Mouse (Mus musculus) urinary bladder, postnatal 25 days (tissue): ENCODE measurements around the gene Sorcs3.

Experiments used
- DNase-seq: peaks from one replicate; pipeline ENCODE4 v3.0.0; 2022; ENCODE audit warnings: low spot score

Sorcs3 gene

GRCm38 (mm10) chr19:48205929-48206814, at the start of gene Sorcs3:
TSS of gene Sorcs3 (plus strand) at chr19:48206025.
- no peak for DNase-seq

- DNase-seq: no peak
Observed at GRCm38 (mm10) chr19:48165341-48165740, 40.5 kb upstream of the Sorcs3 start.

DNA sequence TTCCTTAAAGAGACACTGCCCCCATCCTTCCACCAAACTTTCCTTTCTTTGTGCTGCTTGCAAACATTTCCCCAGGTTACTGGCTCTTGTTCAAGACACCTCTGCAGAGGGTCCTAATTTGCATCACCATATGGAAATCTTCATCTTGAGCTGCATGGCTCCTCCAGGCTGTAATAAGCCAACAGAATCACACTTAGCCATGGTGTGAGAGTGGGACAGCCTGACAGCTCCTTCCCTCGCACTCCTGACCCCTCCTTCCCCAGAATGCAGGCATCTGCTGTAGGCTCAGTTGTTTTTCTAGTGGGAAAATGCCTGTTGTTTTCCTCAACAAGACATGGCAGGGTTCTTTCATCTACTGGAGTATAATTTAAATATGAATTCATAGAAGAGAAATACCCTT, 38.7 kb upstream of the Sorcs3 start:
- DNase-seq: no peak

DNA sequence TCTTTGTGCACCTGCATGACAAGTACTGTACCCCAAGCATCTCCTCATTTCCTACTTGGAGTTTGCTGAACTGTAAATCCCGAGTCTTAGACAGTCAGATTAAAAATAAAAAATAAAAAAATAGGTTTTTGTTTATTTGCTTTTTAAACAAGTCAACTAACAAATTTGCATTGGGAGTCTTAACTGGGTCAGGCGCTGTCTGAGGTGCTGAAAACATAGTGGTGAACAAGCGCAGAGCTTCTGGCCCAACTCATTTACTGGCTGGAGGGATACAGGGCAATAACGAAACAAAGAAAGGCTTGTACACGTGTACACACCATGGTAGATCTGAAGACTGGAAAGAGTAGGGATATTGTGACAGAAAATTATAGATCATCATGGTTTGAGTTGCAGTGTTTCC, 37.5 kb upstream of the Sorcs3 start:
- no peak for DNase-seq

DNA sequence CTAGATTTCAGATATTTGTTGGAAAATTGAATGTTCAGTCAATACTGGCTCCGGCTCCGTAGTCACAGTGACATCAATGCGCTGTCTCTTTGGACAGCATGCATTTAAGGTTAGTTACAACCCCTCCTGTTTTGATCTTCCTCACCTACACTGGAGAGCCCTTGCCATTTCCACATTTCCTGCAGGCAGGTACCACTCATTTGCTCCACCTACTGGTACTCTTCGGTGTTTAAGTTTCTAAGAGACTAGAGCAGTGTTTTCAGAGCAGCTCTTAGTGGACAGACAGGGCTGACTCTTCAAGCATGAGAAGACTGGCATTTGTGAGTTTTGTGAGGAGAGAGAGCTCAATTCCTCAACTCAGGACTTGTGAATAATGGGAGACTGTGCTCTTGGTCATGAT, 31.1 kb upstream of the Sorcs3 start:
- no peak for DNase-seq

GRCm38 (mm10) chr19:48203928-48204470, 1.8 kb upstream of the Sorcs3 start:
- peak; percentile 14 for DNase-seq

- no peak for DNase-seq
Observed at GRCm38 (mm10) chr19:48204476-48204875, 1.3 kb upstream of the Sorcs3 start.

GRCm38 (mm10) chr19:48204892-48205761, 698 bp upstream of the Sorcs3 start:
- no peak for DNase-seq

DNA sequence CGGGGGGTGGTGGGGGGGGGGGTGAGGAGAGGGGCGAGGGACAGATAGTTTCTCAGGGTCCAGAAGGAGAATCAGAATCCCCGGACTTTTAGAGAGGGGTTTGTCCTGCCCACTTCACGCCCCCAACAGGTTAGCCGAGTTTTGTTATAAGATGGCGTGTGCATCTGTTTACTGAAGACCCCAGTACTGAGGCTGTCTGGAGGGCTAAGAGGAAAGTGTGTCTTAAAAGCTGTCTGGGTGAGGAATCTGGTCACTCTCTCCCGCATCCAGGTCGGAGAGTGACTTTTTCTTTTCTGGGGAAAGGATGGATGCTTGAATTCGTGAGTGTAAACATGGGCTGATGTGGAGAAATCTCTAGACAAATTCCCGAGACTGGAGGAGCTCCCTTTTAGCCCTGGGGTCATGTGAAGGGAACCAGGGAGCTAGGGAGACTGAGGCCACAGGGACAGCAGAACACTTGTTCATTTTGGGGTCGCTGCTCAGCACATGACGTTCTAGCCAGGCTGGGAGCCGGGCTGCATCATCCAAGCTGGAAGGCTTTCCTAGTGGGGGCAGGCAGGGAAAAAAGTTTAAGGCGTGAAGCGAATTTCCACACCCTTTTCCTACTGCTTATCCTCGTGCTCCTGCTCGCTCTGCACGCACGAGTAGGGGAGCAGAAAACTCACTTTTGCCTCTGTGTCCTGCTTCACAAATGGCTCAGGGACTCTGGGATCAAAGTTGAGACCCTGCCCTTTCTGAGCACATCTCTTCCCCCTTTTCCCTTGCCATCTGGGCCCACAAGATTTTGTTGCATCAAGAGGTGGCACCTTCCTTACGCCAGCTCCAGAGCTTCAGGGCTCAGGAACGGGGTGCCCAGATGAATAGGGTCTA, 1.3 kb downstream of the Sorcs3 start:
- DNase-seq: no peak

DNA sequence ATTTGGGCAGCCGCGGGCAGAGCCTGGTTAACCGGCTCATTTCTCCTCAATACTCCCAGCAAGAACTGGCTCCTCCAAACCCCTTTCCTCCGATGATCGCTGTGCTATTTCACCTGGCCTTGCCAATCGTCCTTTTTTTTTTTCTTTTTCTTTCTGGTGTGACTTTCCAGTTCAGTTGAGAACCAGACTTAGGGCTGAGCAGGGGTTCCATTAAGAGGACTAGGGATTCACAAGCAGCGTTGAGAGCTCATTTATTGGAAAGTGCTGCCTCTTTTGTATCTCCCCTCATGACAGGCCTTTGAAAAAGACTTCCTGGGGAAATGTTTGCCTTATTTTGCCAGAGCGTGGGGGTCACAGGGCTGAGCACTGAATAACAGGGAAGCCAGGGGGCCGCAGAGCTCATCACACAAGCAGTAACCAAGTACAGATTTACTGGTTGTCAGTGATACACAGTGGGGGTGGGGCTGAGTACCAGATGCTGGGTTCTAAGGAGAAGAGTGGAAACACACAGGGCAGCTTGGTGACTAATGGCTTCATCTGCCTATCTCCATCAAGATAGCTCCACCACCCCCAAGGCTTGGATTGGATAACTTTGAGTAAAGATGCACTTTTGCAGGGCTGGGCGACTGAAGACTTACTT, 2.0 kb downstream of the Sorcs3 start:
- DNase-seq: no peak

DNA sequence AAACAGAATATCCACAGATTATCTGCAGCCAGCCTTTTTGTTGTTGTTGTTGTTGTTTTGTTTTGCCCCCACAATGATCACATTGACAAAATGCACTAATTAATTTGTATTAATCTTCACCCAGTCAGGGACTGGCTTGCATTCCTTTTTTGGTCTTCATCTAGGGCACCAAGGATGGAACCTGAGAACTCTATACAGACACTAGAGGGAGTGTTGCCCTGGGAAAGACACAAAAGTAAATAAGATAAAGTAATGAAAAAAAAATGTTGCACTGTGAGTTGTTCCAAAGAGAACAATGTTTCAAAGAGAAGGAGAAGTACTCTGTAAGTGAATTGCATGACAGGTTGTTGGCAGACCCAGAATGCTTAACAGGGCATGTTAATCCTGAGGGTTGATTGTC, 9.6 kb downstream of the Sorcs3 start:
- DNase-seq: no peak

DNA sequence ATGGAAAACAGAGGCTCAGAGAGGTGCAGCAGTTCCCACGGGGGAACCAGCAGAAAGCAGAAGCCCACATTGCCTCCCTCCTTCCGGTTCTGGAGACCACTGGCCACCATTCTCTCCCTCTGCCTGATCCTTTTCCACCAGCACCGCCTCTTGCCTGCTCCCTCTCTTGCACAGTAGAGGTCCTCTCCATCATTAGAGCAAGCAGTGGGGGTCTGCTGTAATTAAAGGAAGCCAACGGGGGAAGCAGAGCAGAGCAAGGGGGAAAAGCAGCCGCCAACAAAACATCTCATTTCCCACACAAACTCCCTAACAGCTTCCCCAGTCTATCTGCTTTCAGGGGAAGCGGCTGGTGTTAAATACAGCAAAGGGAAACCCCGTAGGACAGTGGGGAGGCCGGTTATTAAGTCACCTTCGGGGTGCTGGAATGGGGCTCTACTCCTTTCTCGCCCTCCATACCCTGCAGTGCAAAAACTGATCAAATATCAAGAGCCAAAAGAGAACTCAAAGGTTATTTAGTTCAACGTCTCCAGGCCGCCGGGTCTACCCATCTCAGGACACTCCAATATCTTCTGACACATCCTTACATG, 32.1 kb downstream of the Sorcs3 start:
- no peak for DNase-seq

DNA sequence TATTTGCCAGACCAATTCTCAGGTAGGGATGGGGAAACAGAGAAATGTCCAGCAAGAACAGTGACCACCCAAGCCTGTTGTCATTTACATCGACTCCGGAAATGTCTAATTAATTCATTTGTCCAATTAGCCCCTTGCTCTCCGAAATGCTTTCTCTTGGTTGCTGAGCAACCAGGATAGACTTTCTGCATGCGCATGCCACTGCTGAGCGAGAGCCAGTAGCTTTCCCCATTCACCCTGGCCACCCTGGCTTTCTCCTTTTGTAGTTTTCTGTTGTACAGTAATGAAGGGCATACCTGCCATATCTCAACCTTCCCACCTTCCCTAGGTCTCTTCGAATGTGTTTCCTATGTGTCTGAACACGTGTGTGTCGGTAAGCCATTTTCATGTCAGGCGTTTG, 32.6 kb downstream of the Sorcs3 start:
- DNase-seq: no peak

GRCm38 (mm10) chr19:48240960-48241359, 35.1 kb downstream of the Sorcs3 start:
- DNase-seq: no peak

DNA sequence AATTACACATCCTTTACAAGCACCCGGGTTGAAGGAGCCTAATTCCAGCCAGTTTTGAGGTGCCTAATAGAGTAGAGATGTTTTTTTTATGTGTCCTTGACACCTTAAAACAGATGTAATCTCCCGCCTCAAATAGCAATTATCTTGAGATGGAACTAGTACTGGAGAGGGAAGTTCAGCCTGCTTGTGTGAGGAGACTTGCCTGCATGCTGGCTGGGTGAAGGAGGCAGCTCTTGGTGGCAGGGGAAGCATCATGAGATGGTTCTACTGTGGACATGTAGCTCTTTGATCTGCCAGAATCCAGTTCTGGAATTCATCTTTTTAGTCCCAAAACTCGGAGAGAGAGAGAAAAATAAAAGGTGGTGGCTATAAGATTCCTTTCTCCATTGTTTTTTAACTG, 38.2 kb downstream of the Sorcs3 start:
- no peak for DNase-seq

- DNase-seq: no peak
Observed at GRCm38 (mm10) chr19:48259223-48259622, 53.4 kb downstream of the Sorcs3 start.

- no peak for DNase-seq
Observed at GRCm38 (mm10) chr19:48260671-48261070, 54.8 kb downstream of the Sorcs3 start.

GRCm38 (mm10) chr19:48263750-48264149, 57.9 kb downstream of the Sorcs3 start:
- DNase-seq: no peak

DNA sequence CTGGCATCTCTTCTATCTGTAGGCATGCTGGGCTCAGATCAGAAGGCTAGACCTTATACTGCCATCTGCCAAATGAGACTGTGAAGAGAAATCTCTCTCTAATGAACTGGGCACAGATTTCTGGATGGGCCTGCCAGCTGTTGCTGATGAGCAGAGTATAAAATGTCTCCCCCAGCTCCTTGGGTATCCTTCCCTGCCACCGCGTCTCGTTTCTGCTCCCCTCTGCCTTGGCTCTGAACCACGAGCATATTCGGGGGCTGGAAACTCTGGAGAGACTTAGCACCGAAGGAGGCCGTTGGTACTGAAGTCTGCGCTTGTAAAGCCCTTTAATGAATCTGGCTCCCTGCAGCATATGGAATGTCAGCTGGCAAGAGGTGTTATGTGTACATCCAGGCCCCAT, 74.4 kb downstream of the Sorcs3 start:
- no peak for DNase-seq

- DNase-seq: no peak
Observed at GRCm38 (mm10) chr19:48282250-48282649, 76.4 kb downstream of the Sorcs3 start.

DNA sequence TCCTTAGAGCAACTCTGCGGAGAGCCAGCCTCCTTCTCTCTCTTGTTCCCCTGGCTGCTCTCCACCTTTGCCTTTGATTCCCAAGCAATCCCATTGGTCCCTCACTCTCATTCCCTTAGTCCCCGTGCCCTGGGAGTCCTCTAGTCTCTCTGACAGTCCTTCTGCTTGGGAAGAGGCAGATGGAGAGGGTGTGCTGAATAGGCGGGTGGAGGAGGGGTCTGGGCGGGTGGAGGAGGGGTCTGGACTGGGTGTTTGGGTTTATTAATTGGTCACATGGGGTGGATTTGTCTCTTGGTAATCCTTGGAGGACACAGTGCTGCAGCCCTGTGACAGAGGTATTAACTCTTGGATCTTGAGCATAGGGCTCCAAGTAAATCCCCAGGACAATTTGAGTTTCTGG, 77.4 kb downstream of the Sorcs3 start:
- no peak for DNase-seq
